Comparison of ENCODE assay signal across 8 mouse cellular contexts in the genomic region with DNA sequence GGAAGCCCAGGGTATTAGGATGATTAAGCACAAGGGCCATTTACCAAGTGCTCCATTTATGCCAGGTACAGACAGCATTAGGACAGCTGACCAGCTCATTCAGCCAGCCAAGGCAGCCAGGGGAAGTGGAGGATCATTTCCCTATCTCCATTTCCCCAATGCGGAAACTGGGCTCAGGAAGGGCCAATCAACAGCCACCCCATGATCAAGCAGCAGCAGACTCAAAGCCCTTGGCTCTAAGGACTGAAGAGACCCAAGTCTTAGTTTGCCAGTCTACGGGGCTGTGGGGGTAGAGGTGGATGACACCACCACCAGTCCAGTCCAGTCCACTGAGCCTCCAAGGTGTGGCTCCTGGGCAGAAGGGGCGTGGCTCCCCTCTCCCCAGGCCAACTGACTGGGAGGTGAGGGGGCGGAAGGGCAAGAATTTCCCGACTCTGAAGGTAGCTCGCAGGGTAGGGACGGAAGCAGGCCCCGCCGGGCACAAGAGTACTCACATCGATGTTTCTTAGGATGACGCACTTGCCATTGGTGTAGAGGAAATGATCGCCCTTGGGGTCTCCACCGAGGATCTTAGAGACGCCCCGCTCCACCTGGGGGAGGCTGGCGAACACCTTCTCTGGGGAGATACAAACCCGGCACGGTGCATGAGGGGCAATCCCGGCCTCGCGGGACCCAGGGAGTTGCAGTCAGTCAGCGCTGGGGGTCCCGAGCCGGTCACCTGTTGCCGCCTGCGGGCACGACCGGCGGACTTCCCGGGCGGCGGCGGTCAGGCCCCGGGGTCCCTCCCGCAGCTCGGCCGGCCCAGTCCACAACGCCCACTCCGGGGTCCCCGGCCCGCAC. TPM values are rescaled to one million over a fixed set of nuclear protein-coding genes. Genes with fewer than 3 reads are reported as not detected.
DNase-seq lines count a peak whose midpoint lies in the region; ATAC-seq and TF ChIP-seq lines count a peak whose summit lies in the region.

No protein-coding gene starts in this region.

- no peaks in the 10 kb centered on the region for H3K9me3 ChIP-seq in ES-E14 (ENCODE audit: control insufficient read depth, insufficient read depth, low read depth, low read length)
- H3K9me3 ChIP-seq in embryonic facial prominence, embryonic 15.5 days (replicated peaks): no peaks in the 10 kb centered on the region
- no peaks in the 10 kb centered on the region for H3K9me3 ChIP-seq in heart, embryonic 14.5 days (ENCODE audit: control insufficient read depth, low read length)
- H3K9me3 ChIP-seq in kidney, postnatal 0 days (replicated peaks; ENCODE audit: low read length): no peaks in the 10 kb centered on the region
- no peaks in the 10 kb centered on the region for H3K9me3 ChIP-seq in lung, embryonic 16.5 days (ENCODE audit: control insufficient read depth, low read length)

- peak overlapping the region; percentile 90 to 91 for H3K4me3 ChIP-seq in ES-E14 (ENCODE audit: insufficient read depth in 1 of 2, low read depth in 1 of 2, low read length in 2 of 2, poor library complexity in 1 of 2, severe bottlenecking in 1 of 2)
- peak overlapping the region; percentile 89 for H3K4me3 ChIP-seq in bone marrow, adult 2 months (replicated peaks; ENCODE audit: control insufficient read depth, low read depth, low read length)
- H3K4me3 ChIP-seq in embryonic facial prominence, embryonic 15.5 days (replicated peaks): peak overlapping the region; percentile 94
- H3K4me3 ChIP-seq in heart, embryonic 14.5 days (ENCODE audit: control insufficient read depth in 1 of 2, insufficient read depth in 1 of 2, low read depth in 1 of 2, low read length in 2 of 2): peak overlapping the region; percentile 94 to 98
- peak overlapping the region; percentile 88 for H3K4me3 ChIP-seq in kidney, postnatal 0 days (replicated peaks; ENCODE audit: low read depth, low read length)
- peak overlapping the region; percentile 87 for H3K4me3 ChIP-seq in lung, embryonic 16.5 days (ENCODE audit: low read length)

- ATAC-seq in embryonic facial prominence, embryonic 15.5 days (ENCODE audit: insufficient number of reproducible peaks, low FRiP score, low TSS enrichment, low read depth): peak; percentile 4; the same call in 1 of the 2 replicates
- ATAC-seq in heart, embryonic 14.5 days (ENCODE audit: insufficient number of reproducible peaks, insufficient read depth, low FRiP score, low read depth): peak; percentile 42
- peak; percentile 58 for ATAC-seq in kidney, postnatal 0 days (replicated peaks; ENCODE audit: low FRiP score, low read depth)
- ATAC-seq in lung, embryonic 16.5 days (ENCODE audit: low read depth): peak; percentile 23

- H3K27me3 ChIP-seq in embryonic facial prominence, embryonic 15.5 days: no peaks in the 10 kb centered on the region
- no peaks in the 10 kb centered on the region for H3K27me3 ChIP-seq in heart, embryonic 14.5 days (ENCODE audit: control insufficient read depth, insufficient read depth, low read length)
- H3K27me3 ChIP-seq in kidney, postnatal 0 days (ENCODE audit: insufficient read depth, low read length): no peaks in the 10 kb centered on the region
- no peaks in the 10 kb centered on the region for H3K27me3 ChIP-seq in lung, embryonic 16.5 days (ENCODE audit: control insufficient read depth, insufficient read depth, low read depth, low read length)

- H3K27ac ChIP-seq in ES-E14 (ENCODE audit: insufficient read depth, low read depth, low read length, poor library complexity, severe bottlenecking): peak overlapping the region; percentile 81
- H3K27ac ChIP-seq in bone marrow, adult 2 months (ENCODE audit: control insufficient read depth, insufficient read depth, low read depth, low read length, poor library complexity): peak overlapping the region; percentile 98
- peak overlapping the region; percentile 99 for H3K27ac ChIP-seq in embryonic facial prominence, embryonic 15.5 days (replicated peaks)
- H3K27ac ChIP-seq in heart, embryonic 14.5 days (replicated peaks in 1 of 2; ENCODE audit: control insufficient read depth in 1 of 2, insufficient read depth in 1 of 2, low read depth in 2 of 2, low read length in 2 of 2): peak overlapping the region; percentile 93 to 99
- peak overlapping the region; percentile 96 for H3K27ac ChIP-seq in kidney, postnatal 0 days
- H3K27ac ChIP-seq in lung, embryonic 16.5 days (ENCODE audit: low read length): peak overlapping the region; percentile 88

- H3K4me2 ChIP-seq in embryonic facial prominence, embryonic 15.5 days (replicated peaks): peak overlapping the region; percentile 83
- peak overlapping the region; percentile 76 for H3K4me2 ChIP-seq in heart, embryonic 14.5 days (ENCODE audit: low read length)
- peak overlapping the region; percentile 74 for H3K4me2 ChIP-seq in kidney, postnatal 0 days (ENCODE audit: low read length)
- H3K4me2 ChIP-seq in lung, embryonic 16.5 days (ENCODE audit: low read depth, low read length): peak overlapping the region; percentile 86

- peaks cover 2 to 10% of the 10 kb centered on the region in 2 experiments; a peak in 2 of 4 replicates for H3K4me1 ChIP-seq in ES-E14 (ENCODE audit: control insufficient read depth in 2 of 2, insufficient read depth in 2 of 2, low read length in 2 of 2, poor library complexity in 1 of 2)
- peaks cover 5% of the 10 kb centered on the region; the same call in 1 of the 2 replicates for H3K4me1 ChIP-seq in bone marrow, adult 2 months (ENCODE audit: control insufficient read depth, insufficient read depth, low read length)
- H3K4me1 ChIP-seq in embryonic facial prominence, embryonic 15.5 days: peaks cover 40% of the 10 kb centered on the region
- peaks cover 26 to 53% of the 10 kb centered on the region in 2 experiments for H3K4me1 ChIP-seq in heart, embryonic 14.5 days (ENCODE audit: control insufficient read depth in 2 of 2, insufficient read depth in 2 of 2, low read length in 2 of 2)
- H3K4me1 ChIP-seq in kidney, postnatal 0 days (replicated peaks; ENCODE audit: insufficient read depth, low read length): peaks cover 6% of the 10 kb centered on the region; the same call in 1 of the 2 replicates
- peaks cover 15% of the 10 kb centered on the region for H3K4me1 ChIP-seq in lung, embryonic 16.5 days (replicated peaks; ENCODE audit: control insufficient read depth, insufficient read depth, low read length)

- in situ Hi-C loops in ES-E14 (cut with MboI; ENCODE audit: low sequenced_read_pairs in 2 of 2, unreplicated experiment in 2 of 2): no loop called here

- no peak for DNase-seq in ES-E14 (ENCODE audit: low read depth, low spot score)
- peak; percentile 49 for DNase-seq in kidney, postnatal 0 days (ENCODE audit: low spot score)
- DNase-seq in ovary, postnatal 36 days (ENCODE audit: low spot score): peak; percentile 34
- no peak for DNase-seq in layer of hippocampus, postnatal 36 days

- WGBS in bone marrow, adult 2 months: under 1% methylated on average over 41 of the region's 41 CpGs
- under 1% methylated on average over 41 of the region's 41 CpGs for WGBS in embryonic facial prominence, embryonic 15.5 days
- WGBS in heart, embryonic 14.5 days: under 1% methylated on average over 36 of the region's 41 CpGs
- WGBS in kidney, postnatal 0 days: 1% methylated on average over 37 of the region's 41 CpGs
- under 1% methylated on average over 28 of the region's 41 CpGs for WGBS in lung, embryonic 16.5 days

- peaks cover 21% of the 10 kb centered on the region for H3K36me3 ChIP-seq in ES-E14 (ENCODE audit: control insufficient read depth, insufficient read depth, low read length, poor library complexity, severe bottlenecking)
- H3K36me3 ChIP-seq in embryonic facial prominence, embryonic 15.5 days: peaks cover 36% of the 10 kb centered on the region
- peaks cover 43% of the 10 kb centered on the region for H3K36me3 ChIP-seq in heart, embryonic 14.5 days (ENCODE audit: control insufficient read depth, insufficient read depth, low read length)
- peaks cover 14% of the 10 kb centered on the region; the same call in 1 of the 2 replicates for H3K36me3 ChIP-seq in kidney, postnatal 0 days (ENCODE audit: insufficient read depth, low read length)
- peaks cover 15% of the 10 kb centered on the region for H3K36me3 ChIP-seq in lung, embryonic 16.5 days (ENCODE audit: control insufficient read depth, insufficient read depth, low read length)

- peak overlapping the region; percentile 95 for H3K9ac ChIP-seq in ES-E14 (ENCODE audit: insufficient read depth, low read depth, low read length, poor library complexity, severe bottlenecking)
- peak overlapping the region; percentile 86 for H3K9ac ChIP-seq in embryonic facial prominence, embryonic 15.5 days
- H3K9ac ChIP-seq in heart, embryonic 14.5 days (ENCODE audit: low read length): peak overlapping the region; percentile 100
- H3K9ac ChIP-seq in kidney, postnatal 0 days (ENCODE audit: low read depth, low read length): peak overlapping the region; percentile 88
- H3K9ac ChIP-seq in lung, embryonic 16.5 days (ENCODE audit: low read length): peak overlapping the region; percentile 92

- TF ChIP-seq CTCF in bone marrow, adult 2 months (IDR thresholded peaks at IDR 0.05; ENCODE audit: control insufficient read depth, insufficient read depth, low read length): no peak
- TF ChIP-seq CTCF in kidney, postnatal 0 days (IDR thresholded peaks at IDR 0.05; ENCODE audit: low read depth): no peak

- no peak for TF ChIP-seq POLR2A in bone marrow, adult 2 months (IDR thresholded peaks at IDR 0.05; ENCODE audit: borderline replicate concordance, control insufficient read depth, low read depth, low read length)

TF ChIP-seq in ES-E14, 5 proteins besides CTCF, POLR2A, EP300 and RAD21 (continues in another document):
- no peak for TF ChIP-seq MAFK (IDR thresholded peaks at IDR 0.05; ENCODE audit: insufficient read depth, low read depth, low read length)

RNA-seq across cellular contexts. Expression of a gene that starts 2.2 kb away (rescaled TPM):
- total RNA-seq in ES-E14 (2012; rRNA removed): 165 and 232 TPM in 2 replicates
- 57.3 and 107 TPM in 2 replicates for polyA plus RNA-seq in bone marrow, adult 2 months (2011; ENCODE audit: insufficient read depth, insufficient read length, low replicate concordance, missing spikeins)
- polyA plus RNA-seq in embryonic facial prominence, embryonic 15.5 days (2015; fragmentation: Nextera tagmentation; extraction: Ambion mirVana): 223 and 232 TPM in 2 replicates
- 252 TPM in 2 replicates for polyA plus RNA-seq in heart, embryonic 14.5 days (2014; fragmentation: Nextera tagmentation; extraction: Ambion mirVana)
- 165 and 182 TPM in 2 replicates for polyA plus RNA-seq in kidney, postnatal 0 days (2015; fragmentation: Nextera tagmentation; extraction: Ambion mirVana)
- 207 and 209 TPM in 2 replicates for polyA plus RNA-seq in lung, embryonic 16.5 days (2015; fragmentation: Nextera tagmentation; extraction: Ambion mirVana)
- total RNA-seq in layer of hippocampus, postnatal 36 days (2021): 100 to 1,000 TPM; 200 to 210 TPM

RNA-seq across cellular contexts. Expression of a gene that starts 57.9 kb away (rescaled TPM):
- total RNA-seq in ES-E14 (2012; rRNA removed): 0.71 and 0.74 TPM in 2 replicates
- polyA plus RNA-seq in bone marrow, adult 2 months (2011; ENCODE audit: insufficient read depth, insufficient read length, low replicate concordance, missing spikeins): 3.0 and 11.1 TPM in 2 replicates
- 1.3 and 1.5 TPM in 2 replicates for polyA plus RNA-seq in embryonic facial prominence, embryonic 15.5 days (2015; fragmentation: Nextera tagmentation; extraction: Ambion mirVana)
- polyA plus RNA-seq in heart, embryonic 14.5 days (2014; fragmentation: Nextera tagmentation; extraction: Ambion mirVana): 0.32 and 0.35 TPM in 2 replicates
- 2.9 and 3.5 TPM in 2 replicates for polyA plus RNA-seq in kidney, postnatal 0 days (2015; fragmentation: Nextera tagmentation; extraction: Ambion mirVana)
- polyA plus RNA-seq in lung, embryonic 16.5 days (2015; fragmentation: Nextera tagmentation; extraction: Ambion mirVana): 1.2 and 2.4 TPM in 2 replicates
- total RNA-seq in layer of hippocampus, postnatal 36 days (2021): 1 to 10 TPM; 2.7 to 3.8 TPM

Comparison
In these comparisons a context has a peak if more than half of its experiments do, and no peak if none do; other contexts are left out.
1. DNase-seq: peak in kidney, postnatal 0 days (single experiment) and ovary, postnatal 36 days (single experiment); none in ES-E14 (single experiment) and layer of hippocampus, postnatal 36 days (0 of 2).
2. ATAC-seq: peak in every context shown above with its lines; median percentile 58 in kidney, postnatal 0 days; 42 in heart, embryonic 14.5 days; 23 in lung, embryonic 16.5 days; 4 in embryonic facial prominence, embryonic 15.5 days.
3. Peak in every context shown above with its lines, with median percentiles within 50 percentile points of each other: H3K27ac ChIP-seq, H3K4me3 ChIP-seq, H3K9ac ChIP-seq and H3K4me2 ChIP-seq.